Mouse (Mus musculus) erythroblast, embryonic 14.5 days (primary cell): Measurements from ENCODE around the gene Tenm3. TPM values are rescaled to one million over a fixed set of nuclear protein-coding genes. Genes with fewer than 3 reads are reported as not detected.

ENCODE experiments used
- H3K27me3 ChIP-seq: 2 replicates; pipeline ENCODE4 v1.6.1; 2012; ENCODE audit warnings: inconsistent platforms; ENCODE audit not compliant: control insufficient read depth
- H3K36me3 ChIP-seq: 2 replicates; pipeline ENCODE4 v1.6.1; 2012; ENCODE audit warnings: mild to moderate bottlenecking, inconsistent platforms; ENCODE audit not compliant: control insufficient read depth
- H3K4me1 ChIP-seq: 2 replicates; pipeline ENCODE4 v1.6.1; 2012; ENCODE audit warnings: inconsistent platforms; ENCODE audit not compliant: control insufficient read depth
- H3K4me3 ChIP-seq: replicated peaks from 2 replicates; pipeline ENCODE3; 2012; ENCODE audit warnings: moderate library complexity, mild to moderate bottlenecking, inconsistent platforms
- H3K9me3 ChIP-seq: 2 replicates; pipeline ENCODE4 v1.6.1; 2012; ENCODE audit warnings: low read length, inconsistent platforms, mixed read lengths; ENCODE audit not compliant: control insufficient read depth
- GATA1 ChIP-seq: IDR thresholded peaks from 2 replicates; pipeline ENCODE4 v1.6.1; 2012; ENCODE audit warnings: low read length, inconsistent platforms, mixed read lengths
- TAL1 ChIP-seq: IDR thresholded peaks from 3 replicates; pipeline ENCODE4 v1.6.1; 2012; ENCODE audit warnings: low read length, inconsistent platforms, mixed read lengths
- polyA plus RNA-seq: library from polyadenylated mRNA; stranded (reverse); fragments of >175 nt; gene quantifications from 2 replicates; pipeline ENCODE4 v1.2.3, GENCODE M21; 2012

Tenm3 gene
- polyA plus RNA-seq, 1 experiment, result under 0.01 TPM

DNA sequence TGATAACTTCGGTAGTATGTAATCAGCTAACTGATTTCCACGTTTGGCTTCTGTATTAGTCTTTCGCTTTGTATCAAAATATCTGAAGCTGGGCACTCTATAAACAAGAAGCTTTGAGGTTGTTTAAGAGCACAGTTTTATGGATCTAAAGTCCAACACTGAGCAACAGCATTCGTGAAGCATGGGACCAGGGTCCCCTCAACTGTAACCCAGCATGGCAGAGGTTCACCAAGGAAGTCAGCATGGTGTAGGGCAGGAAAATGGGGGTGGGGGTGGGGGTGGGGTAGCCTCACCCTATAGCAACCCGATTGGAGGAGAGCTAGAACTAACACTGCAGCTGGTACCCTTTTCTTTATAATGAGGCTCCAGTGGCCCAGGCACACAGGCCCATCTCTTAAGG lies 206.8 kb downstream of the Tenm3 start:
- no peak overlapping the region for H3K4me3 ChIP-seq
- no peaks in the 10 kb centered on the region for H3K4me1 ChIP-seq
- no peaks in the 10 kb centered on the region for H3K27me3 ChIP-seq
- H3K36me3 ChIP-seq, result no peaks in the 10 kb centered on the region
- no peak for TF ChIP-seq GATA1
- no peak for TF ChIP-seq TAL1
- peaks cover 30% of the 10 kb centered on the region for H3K9me3 ChIP-seq

DNA sequence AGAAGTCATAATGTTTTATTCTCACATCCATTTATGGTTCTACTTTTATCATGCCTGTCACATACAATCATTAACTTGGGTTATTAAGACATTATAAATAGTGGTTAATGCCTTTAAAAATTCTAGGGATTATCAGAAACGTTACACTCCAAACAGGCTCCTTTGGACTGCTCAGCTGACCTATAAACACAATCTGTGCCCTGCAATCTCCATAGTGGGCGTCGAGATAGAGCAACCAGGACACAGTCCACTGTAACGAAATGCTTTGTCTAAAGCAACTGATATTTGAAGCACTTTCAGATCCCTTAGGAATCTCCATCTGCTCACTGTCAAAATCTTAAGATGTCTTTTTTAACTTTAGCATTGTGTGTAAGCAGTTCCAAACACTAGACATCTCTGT lies 207.9 kb downstream of the Tenm3 start:
- Histone ChIP-seq H3K36me3 (no peaks in the 10 kb centered on the region), H3K4me3 (no peak overlapping the region), H3K27me3 (no peaks in the 10 kb centered on the region), H3K9me3 (peaks cover 26% of the 10 kb centered on the region), H3K4me1 (no peaks in the 10 kb centered on the region)
- no peak for TF ChIP-seq TAL1
- no peak for TF ChIP-seq GATA1

DNA sequence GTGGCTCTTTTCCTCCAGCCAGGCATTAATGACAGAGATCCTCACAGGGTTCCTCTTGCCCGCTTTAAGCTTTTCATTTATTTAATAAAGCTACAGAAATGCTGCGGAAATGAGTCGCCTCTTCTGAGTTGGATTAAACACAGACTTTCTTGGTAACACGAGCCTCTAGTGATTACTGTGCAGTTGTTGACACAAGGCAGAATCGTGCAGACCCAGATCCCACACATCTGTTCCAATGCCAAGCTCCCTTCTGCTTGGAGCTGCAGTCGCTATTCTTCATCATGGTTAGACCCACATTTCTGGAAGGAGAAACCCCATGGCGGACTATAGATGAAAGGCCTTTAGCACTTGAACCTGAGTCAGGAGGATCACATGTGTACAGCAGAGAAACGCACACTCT lies 210.3 kb downstream of the Tenm3 start:
- no peak for TF ChIP-seq TAL1
- TF ChIP-seq GATA1, result no peak
- Histone ChIP-seq H3K27me3 (no peaks in the 10 kb centered on the region), H3K4me3 (no peak overlapping the region), H3K4me1 (no peaks in the 10 kb centered on the region), H3K36me3 (no peaks in the 10 kb centered on the region), H3K9me3 (peaks cover 24% of the 10 kb centered on the region)

DNA sequence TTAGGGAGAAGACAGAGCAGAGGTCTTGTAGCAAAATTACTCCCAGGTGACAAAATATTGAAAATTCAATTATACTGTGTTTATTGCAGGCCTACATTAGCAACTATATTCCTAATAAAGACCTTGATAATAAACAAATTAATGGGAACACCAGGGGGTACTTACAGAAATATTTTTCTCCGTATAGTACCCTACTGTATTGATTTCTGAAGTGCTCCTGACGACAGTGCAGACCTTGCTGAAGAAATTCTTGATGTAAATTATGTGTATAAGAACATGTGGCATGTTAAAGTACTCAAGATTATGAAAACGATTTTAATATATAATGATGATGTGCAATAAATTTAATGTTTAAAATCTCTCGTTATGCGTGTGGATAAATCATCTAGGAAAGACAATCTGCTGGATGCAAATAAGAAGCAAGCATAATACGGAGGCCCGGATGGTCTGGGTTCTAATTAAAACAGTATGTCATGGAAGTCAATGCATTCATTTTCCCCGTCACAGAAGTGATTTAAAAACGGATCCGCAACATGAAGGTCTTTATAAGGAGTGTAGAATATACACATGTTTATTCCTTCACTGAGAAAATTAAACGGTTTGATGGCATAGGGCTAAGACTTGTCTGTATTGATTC lies 221.1 kb downstream of the Tenm3 start:
- no peaks in the 10 kb centered on the region for H3K36me3 ChIP-seq
- TF ChIP-seq GATA1, result no peak
- TF ChIP-seq TAL1, result no peak
- no peaks in the 10 kb centered on the region for H3K27me3 ChIP-seq
- H3K4me3 ChIP-seq, result no peak overlapping the region
- no peaks in the 10 kb centered on the region for H3K4me1 ChIP-seq
- H3K9me3 ChIP-seq, result peaks cover 17% of the 10 kb centered on the region

DNA sequence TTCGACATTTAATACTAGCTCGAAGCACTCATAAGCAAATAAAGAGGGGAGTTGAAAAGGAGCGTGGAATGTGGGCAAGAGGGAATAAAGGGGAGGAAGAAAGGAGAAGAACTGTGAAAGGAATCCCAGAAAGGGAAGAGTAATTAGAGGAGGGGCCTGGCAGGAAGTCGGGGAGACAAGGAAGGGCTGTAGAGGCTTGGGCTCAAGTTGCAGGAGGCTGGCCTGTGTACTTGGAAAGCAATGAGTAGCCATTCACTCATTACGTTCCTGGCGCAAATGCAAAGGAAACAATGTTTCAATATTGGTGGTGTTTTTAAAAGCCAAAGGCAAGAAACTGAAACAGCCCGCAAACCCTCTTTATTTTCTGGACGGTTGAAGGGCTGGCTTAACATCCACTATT lies 228.7 kb downstream of the Tenm3 start:
- no peak for TF ChIP-seq GATA1
- TF ChIP-seq TAL1, result no peak
- Histone ChIP-seq H3K9me3 (peaks cover 25% of the 10 kb centered on the region), H3K36me3 (no peaks in the 10 kb centered on the region), H3K4me3 (no peak overlapping the region), H3K27me3 (no peaks in the 10 kb centered on the region), H3K4me1 (no peaks in the 10 kb centered on the region)

DNA sequence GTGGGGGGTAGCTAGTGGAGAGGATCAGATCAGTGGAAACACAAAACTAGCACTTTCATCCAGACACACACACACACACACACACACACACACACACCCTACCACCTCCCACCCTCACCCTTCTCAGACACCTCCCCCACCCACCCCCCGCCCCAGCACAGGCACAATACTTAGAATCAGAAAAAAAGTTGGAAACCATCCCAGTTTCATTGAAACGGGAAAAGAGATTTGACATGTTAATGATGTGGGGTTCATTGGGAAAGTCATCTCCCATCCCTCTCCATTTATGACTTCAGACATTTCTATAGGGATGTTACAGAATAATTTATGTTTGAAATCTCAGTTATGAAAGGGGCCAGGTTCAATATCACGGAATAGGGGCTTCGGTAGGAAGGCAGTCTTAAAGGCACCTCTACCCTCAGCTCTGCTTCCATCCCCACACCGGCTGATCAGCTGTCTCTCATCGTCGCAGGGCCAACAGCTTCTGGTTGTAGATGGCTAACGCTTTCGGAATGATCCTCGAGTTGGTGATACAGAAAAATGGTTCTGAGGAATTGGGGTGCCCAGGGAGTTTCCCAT lies 231.7 kb downstream of the Tenm3 start:
- peaks cover 20% of the 10 kb centered on the region for H3K9me3 ChIP-seq
- TF ChIP-seq TAL1 (no peak), GATA1 (no peak)
- H3K27me3 ChIP-seq, result no peaks in the 10 kb centered on the region
- H3K36me3 ChIP-seq, result no peaks in the 10 kb centered on the region
- no peaks in the 10 kb centered on the region for H3K4me1 ChIP-seq
- H3K4me3 ChIP-seq, result no peak overlapping the region

DNA sequence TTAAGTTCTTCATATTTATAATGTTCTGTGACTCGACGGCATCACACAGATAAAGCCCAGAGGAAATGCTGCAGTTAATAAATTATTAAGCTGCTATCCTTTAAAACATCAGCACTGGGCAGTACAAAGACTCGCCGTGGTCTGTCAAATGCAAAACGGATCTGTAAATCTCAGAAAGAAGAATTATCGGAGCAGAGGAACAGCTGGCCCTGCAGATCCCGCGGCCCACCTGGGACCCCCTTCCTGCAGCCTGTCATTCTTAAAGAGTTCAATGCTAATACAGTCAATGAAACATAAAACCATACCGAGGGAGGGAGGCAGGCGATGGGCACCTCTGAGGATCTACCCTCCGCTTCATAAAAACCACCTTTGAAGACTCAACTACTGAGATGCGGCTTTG lies 232.6 kb downstream of the Tenm3 start:
- H3K9me3 ChIP-seq, result peaks cover 23% of the 10 kb centered on the region
- no peaks in the 10 kb centered on the region for H3K27me3 ChIP-seq
- TF ChIP-seq GATA1 (no peak), TAL1 (no peak)
- no peaks in the 10 kb centered on the region for H3K4me1 ChIP-seq
- H3K36me3 ChIP-seq, result no peaks in the 10 kb centered on the region
- H3K4me3 ChIP-seq, result no peak overlapping the region

DNA sequence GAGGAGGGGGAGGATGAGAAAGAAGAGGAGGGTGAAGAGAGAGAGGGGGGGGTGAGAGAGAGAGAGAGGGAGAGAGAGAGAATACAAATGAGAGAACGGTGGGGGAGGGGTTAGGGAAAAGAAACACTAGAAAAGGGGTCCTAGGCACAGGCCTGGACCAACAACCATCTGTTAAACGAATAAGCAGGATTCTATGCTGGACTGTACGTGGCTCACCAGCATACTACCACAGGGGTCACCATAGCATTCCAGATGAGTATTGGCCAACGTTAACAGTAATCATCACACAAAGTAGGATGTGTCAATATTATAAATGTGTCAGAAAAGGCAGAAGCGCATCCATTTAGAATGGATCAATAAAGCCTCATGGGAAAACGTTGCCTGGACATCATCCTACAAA lies 233.4 kb downstream of the Tenm3 start:
- TF ChIP-seq TAL1, result no peak
- no peak for TF ChIP-seq GATA1
- peaks cover 21% of the 10 kb centered on the region for H3K9me3 ChIP-seq
- no peak overlapping the region for H3K4me3 ChIP-seq
- no peaks in the 10 kb centered on the region for H3K27me3 ChIP-seq
- no peaks in the 10 kb centered on the region for H3K4me1 ChIP-seq
- H3K36me3 ChIP-seq, result no peaks in the 10 kb centered on the region

DNA sequence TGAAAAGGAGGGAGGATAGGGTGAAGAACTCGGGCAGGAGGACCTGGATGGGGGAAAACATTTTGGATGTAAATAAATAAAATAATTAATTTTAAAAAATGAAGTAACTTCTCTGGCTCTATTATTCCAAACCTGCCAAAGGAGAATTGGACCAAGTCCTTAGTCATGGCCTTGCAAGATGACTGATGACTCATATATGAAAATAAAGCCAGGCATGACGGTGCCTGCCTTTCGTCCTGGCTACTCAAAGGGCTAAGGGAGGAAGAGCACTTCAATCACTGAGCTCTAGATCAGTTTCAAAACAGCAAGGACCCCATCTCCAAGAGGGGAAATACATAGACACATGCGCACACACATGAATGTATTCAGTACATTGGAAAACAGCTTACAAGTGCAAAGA lies 234.1 kb downstream of the Tenm3 start:
- no peaks in the 10 kb centered on the region for H3K4me1 ChIP-seq
- H3K27me3 ChIP-seq, result no peaks in the 10 kb centered on the region
- H3K9me3 ChIP-seq, result peaks cover 21% of the 10 kb centered on the region
- no peaks in the 10 kb centered on the region for H3K36me3 ChIP-seq
- TF ChIP-seq TAL1 (no peak), GATA1 (no peak)
- no peak overlapping the region for H3K4me3 ChIP-seq
